Mouse (Mus musculus): ENCODE measurements around the gene Btd.

- no peak for TF ChIP-seq POLR2A (IDR thresholded peaks at IDR 0.05; ENCODE audit: extremely low read depth, insufficient read depth, low read length)
- TF ChIP-seq CTCF (IDR thresholded peaks at IDR 0.05; ENCODE audit: low read depth, low read length): no peak
These were observed 14.6 kb downstream of the Btd start for GRCm38 (mm10) chr14:31655406-31655805.
